Mouse (Mus musculus) cerebral cortex, adult 2 months (tissue): ENCODE results near the gene Nkx1-2.

Experiments
- WGBS: fragments of 180-500 bp; shearing (Covaris S2); methylation state at CpG from one replicate; pipeline ENCODE4 v1.1.7; 2018; 5-methylcytosine and 5-hydroxymethylcytosine counted together

The Nkx1-2 gene

GRCm38 (mm10) chr7:132568817-132569216 is 30.6 kb downstream of the Nkx1-2 start:
- 62% methylated on average over 6 of the region's 6 CpGs for WGBS

- 55% methylated on average over 1 of the region's 1 CpGs for WGBS
Measured at GRCm38 (mm10) chr7:132565831-132566230, 33.6 kb downstream of the Nkx1-2 start.

- 75% methylated on average over 3 of the region's 3 CpGs for WGBS
Measured at GRCm38 (mm10) chr7:132559138-132559766, 40.2 kb downstream of the Nkx1-2 start.

GRCm38 (mm10) chr7:132558141-132558736 is 41.2 kb downstream of the Nkx1-2 start:
- 62% methylated on average over 7 of the region's 7 CpGs for WGBS

GRCm38 (mm10) chr7:132556575-132556974 is 42.9 kb downstream of the Nkx1-2 start:
- WGBS, result 64% methylated on average over 5 of the region's 5 CpGs

- WGBS, result 65% methylated on average over 4 of the region's 4 CpGs
Measured at GRCm38 (mm10) chr7:132555911-132556310, 43.5 kb downstream of the Nkx1-2 start.

GRCm38 (mm10) chr7:132554091-132554490 is 45.3 kb downstream of the Nkx1-2 start:
- 43% methylated on average over 2 of the region's 2 CpGs for WGBS

- WGBS, result under 1% methylated on average over 27 of the region's 27 CpGs
Measured at GRCm38 (mm10) chr7:132551351-132552126, 47.9 kb downstream of the Nkx1-2 start.

GRCm38 (mm10) chr7:132547126-132547525 is 52.3 kb downstream of the Nkx1-2 start:
- 69% methylated on average over 3 of the region's 3 CpGs for whole genome bisulfite sequencing
